Mouse (Mus musculus) left cerebral cortex, postnatal 14 days (tissue): ENCODE measurements at regions not wholly inside any gene's neighbourhood (a gene's known extent, or its start where the extent isn't known, plus 50 kb on each side); places are given as distances from the start of the nearest gene placed in this dataset.

Experiments used
- DNase-seq, 2 experiments: peaks; one replicate each; pipeline ENCODE4 v3.0.0; 2021 to 2022; ENCODE audit warnings: low spot score in 2 of 2, mixed read lengths in 1 of 2
- intact Hi-C: fragments of 180-260 bp; cut with DNase I; formaldehyde crosslinking; loops from one replicate; pipeline ENCODE4 v1.15.1; 2025

DNA sequence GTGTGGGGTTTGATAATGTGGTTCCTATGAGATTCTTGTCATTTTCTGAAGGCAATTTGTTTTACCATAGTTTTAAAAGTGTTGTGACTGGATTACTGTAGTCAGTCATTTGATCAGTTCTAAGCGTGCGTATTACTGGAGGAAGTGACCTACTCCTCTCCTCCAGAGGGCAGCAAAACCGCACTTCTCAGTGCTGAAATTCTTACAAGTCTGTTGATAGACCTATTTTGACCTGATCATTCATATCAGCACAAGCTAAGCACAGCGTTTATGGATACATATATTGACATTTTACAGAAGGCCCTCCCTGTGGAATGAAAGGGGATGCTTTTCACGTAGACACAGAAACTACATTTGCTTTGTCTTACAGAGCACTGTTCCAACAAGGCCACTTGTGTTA is 60.5 kb upstream of the D16Ertd472e start:
- peak; percentile 21 to 52 for DNase-seq
- intact Hi-C loops = loop anchor here (2.0 to 10.0 kb wide), 2 partner anchors 314 to 428 kb away; no protein-coding TSS in a partner anchor

DNA sequence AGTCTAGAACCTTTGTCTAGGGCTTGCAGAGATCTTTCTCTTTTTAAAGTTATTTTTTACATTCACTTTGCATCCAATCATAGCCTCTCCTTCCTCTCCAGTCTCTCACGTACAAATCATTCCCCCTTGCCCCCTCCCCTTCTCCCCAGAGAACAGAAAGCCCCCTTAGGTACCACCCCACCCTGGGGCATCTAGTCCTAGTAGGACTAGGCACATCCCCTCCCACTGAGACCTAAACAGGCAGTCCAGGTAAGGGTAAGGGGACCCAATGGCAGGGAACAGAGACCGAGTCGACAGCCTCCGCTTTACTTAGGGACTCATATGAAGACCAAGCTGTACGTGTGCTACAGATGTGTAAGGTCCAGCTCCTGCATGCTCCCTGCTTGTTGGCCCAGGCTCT is 59.3 kb upstream of the D16Ertd472e start:
- DNase-seq = no peak
- intact Hi-C loops = loop anchor here (2.0 to 10.0 kb wide), 4 partner anchors 183 to 439 kb away; no protein-coding TSS in a partner anchor

DNA sequence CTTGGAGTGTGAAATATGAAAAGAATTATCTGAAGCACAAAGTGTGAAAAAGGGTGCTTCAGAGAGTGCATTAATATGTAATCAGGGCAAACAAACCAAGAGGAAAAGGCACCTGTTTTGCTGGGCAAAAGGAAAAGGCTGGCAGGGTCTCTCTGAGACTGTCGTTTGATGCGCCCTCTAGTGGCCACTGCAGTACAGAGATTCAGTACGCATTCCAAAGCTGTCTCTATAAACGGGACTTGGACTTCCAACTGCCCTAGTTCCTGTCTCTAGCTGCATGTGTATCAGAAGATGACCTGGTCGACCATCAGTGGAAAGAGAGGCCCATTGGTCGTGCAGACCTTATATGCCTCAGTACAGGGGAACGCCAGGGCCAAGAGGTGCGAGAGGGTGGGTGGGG is 58.7 kb upstream of the D16Ertd472e start:
- DNase-seq = peak; percentile 61 to 79
- intact Hi-C loops = loop anchor here (2.0 to 10.0 kb wide), 3 partner anchors 182 to 438 kb away; no protein-coding TSS in a partner anchor

DNA sequence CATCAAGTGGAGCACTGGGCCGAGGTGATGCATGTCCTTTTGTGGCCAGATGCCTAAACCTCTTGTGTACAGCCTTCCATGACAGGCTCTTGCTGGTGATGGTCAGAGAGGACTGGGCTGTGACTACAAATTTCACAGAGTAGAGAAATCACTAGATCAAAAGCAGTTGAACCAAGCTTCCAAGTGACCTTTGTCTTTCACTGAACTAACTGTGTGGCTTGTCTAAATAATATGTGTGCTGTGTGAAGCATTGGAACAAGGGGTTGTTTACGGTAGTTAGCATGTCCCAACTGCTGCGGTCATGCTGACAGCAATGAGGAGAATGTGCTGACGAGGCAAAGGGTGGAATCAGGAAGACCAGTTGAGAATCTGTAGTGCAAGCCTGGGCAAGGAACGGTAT is 55.3 kb upstream of the D16Ertd472e start:
- intact Hi-C loops = loop anchor here (10.0 kb wide), 1 partner anchor 433 kb away; no protein-coding TSS in a partner anchor
- no peak for DNase-seq

DNA sequence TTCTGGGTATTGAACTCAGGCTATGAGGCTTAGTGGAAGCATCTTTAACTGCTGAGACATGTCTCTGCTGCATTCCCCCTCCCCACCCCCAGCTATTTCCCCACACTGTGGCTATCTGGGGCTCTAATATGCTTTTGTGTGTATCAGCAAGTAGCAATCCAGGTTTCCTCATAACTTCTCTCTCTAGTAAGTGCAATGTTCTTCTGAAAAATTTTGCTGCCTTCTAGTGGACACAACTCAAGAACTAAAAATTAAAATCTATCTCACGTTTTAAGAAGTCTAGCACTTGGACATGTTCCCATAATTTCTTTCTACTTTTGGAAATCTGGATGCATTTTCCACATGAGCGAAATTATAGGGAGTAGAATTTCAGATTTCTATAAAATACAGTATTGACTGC is 50.3 kb upstream of the D16Ertd472e start:
- intact Hi-C loops = no loop called here
- DNase-seq = peak in 1 of 2 experiments; percentile 39
